Mouse (Mus musculus): ENCODE data around the gene Ndufa9. TPM values are rescaled to one million over a fixed set of nuclear protein-coding genes. Genes with fewer than 3 reads are reported as not detected.

Gene Ndufa9
- total and polyA plus RNA-seq, 3 experiments: 156 to 176 TPM; not detected in 1

GRCm38 (mm10) chr6:126788863-126789262 is 60.1 kb downstream of the Ndufa9 start:
- Histone ChIP-seq H3K27me3 (ENCODE audit: control insufficient read depth in 1 of 2, insufficient read depth in 2 of 2, low read length in 2 of 2) (no peaks in the 10 kb centered on the region), H3K79me2 (ENCODE audit: control insufficient read depth, insufficient read depth, low read length, poor library complexity) (no peaks in the 10 kb centered on the region), H3K27ac (ENCODE audit: control insufficient read depth, low read depth, low read length) (no peak overlapping the region), H3K36me3 (ENCODE audit: control insufficient read depth in 1 of 2, insufficient read depth in 2 of 2, low read length in 2 of 2) (no peaks in the 10 kb centered on the region), H3K9me3 (replicated peaks; ENCODE audit: insufficient read depth, low read length) (no peaks in the 10 kb centered on the region), H3K9ac (ENCODE audit: control insufficient read depth, low read depth, low read length, poor library complexity, severe bottlenecking) (no peak overlapping the region), H3K4me1 (ENCODE audit: control insufficient read depth in 1 of 2, insufficient read depth in 2 of 2, low read length in 2 of 2) (no peaks in the 10 kb centered on the region), H3K4me3 (ENCODE audit: control insufficient read depth in 1 of 2, insufficient read depth in 1 of 2, low read depth in 2 of 2, low read length in 2 of 2) (no peak overlapping the region)
- no peak for DNase-seq (ENCODE audit: low read depth, low spot score)
- TF ChIP-seq POLR2A (IDR thresholded peaks at IDR 0.05; ENCODE audit: control insufficient read depth in 1 of 2, insufficient read depth in 1 of 2, low read depth in 1 of 2, low read length in 2 of 2, poor library complexity in 1 of 2): no peak
- no peak for TF ChIP-seq ELF1 (IDR thresholded peaks at IDR 0.05; ENCODE audit: low read depth, low read length)
- TF ChIP-seq NELFE (IDR thresholded peaks at IDR 0.05; ENCODE audit: low read depth, low read length): no peak
- no peak for TF ChIP-seq E2F4 (IDR thresholded peaks at IDR 0.05; ENCODE audit: borderline replicate concordance, low read depth, low read length)

- TF ChIP-seq RAD21 (IDR thresholded peaks at IDR 0.05; ENCODE audit: low read depth, low read length) (no peak), KAT2A (conservative IDR thresholded peaks at IDR 0.05; ENCODE audit: low read depth, low read length) (no peak), ZMIZ1 (IDR thresholded peaks at IDR 0.05; ENCODE audit: low read depth, low read length) (no peak), CHD1 (IDR thresholded peaks at IDR 0.05; ENCODE audit: low read depth, low read length) (no peak), ZKSCAN1 (IDR thresholded peaks at IDR 0.05; ENCODE audit: low read depth, low read length) (no peak), ZC3H11A (IDR thresholded peaks at IDR 0.05; ENCODE audit: low read depth, low read length) (no peak), MYC (IDR thresholded peaks at IDR 0.05; ENCODE audit: low read depth, low read length) (no peak), MAX (IDR thresholded peaks at IDR 0.05; ENCODE audit: low read length) (no peak), USF2 (IDR thresholded peaks at IDR 0.05; ENCODE audit: borderline replicate concordance in 1 of 2, insufficient read depth in 1 of 2, low read depth in 1 of 2, low read length in 2 of 2) (no peak), NRF1 (IDR thresholded peaks at IDR 0.05; ENCODE audit: insufficient read depth, low read depth, low read length, poor library complexity, severe bottlenecking) (no peak), GABPA (IDR thresholded peaks at IDR 0.05; ENCODE audit: low read depth, low read length) (no peak), USF1 (IDR thresholded peaks at IDR 0.05; ENCODE audit: low read depth, low read length) (no peak), MYB (IDR thresholded peaks at IDR 0.05; ENCODE audit: low read depth, low read length) (no peak), GATA1 (IDR thresholded peaks at IDR 0.05; ENCODE audit: low read depth, low read length) (no peak), MEF2A (IDR thresholded peaks at IDR 0.05; ENCODE audit: extremely low read depth, insufficient replicate concordance, low read depth, low read length, poor library complexity, severe bottlenecking) (no peak), CHD2 (IDR thresholded peaks at IDR 0.05; ENCODE audit: low read length) (no peak), POLR2AphosphoS5 (IDR thresholded peaks at IDR 0.05; ENCODE audit: borderline replicate concordance, low read depth, low read length) (no peak), SMC3 (IDR thresholded peaks at IDR 0.05; ENCODE audit: low read depth, low read length) (no peak), TCF12 (IDR thresholded peaks at IDR 0.05; ENCODE audit: low read depth, low read length) (no peak), NELFE (IDR thresholded peaks at IDR 0.05; ENCODE audit: low read depth, low read length) (no peak)
- H3K36me3 ChIP-seq (ENCODE audit: control insufficient read depth in 1 of 2, insufficient read depth in 2 of 2, low read length in 2 of 2): no peaks in the 10 kb centered on the region
- H3K79me2 ChIP-seq (ENCODE audit: control insufficient read depth, insufficient read depth, low read length, poor library complexity): no peaks in the 10 kb centered on the region
Measured at GRCm38 (mm10) chr6:126784206-126784605, 64.7 kb downstream of the Ndufa9 start.

More at GRCm38 (mm10) chr6:126784206-126784605, 64.7 kb downstream of the Ndufa9 start:
- Histone ChIP-seq H3K9me3 (replicated peaks; ENCODE audit: insufficient read depth, low read length) (no peaks in the 10 kb centered on the region), H3K27ac (ENCODE audit: control insufficient read depth, low read depth, low read length) (no peak overlapping the region), H3K4me1 (ENCODE audit: control insufficient read depth in 1 of 2, insufficient read depth in 2 of 2, low read length in 2 of 2) (no peaks in the 10 kb centered on the region), H3K27me3 (ENCODE audit: control insufficient read depth in 1 of 2, insufficient read depth in 2 of 2, low read length in 2 of 2) (no peaks in the 10 kb centered on the region), H3K4me3 (ENCODE audit: control insufficient read depth in 1 of 2, insufficient read depth in 1 of 2, low read depth in 2 of 2, low read length in 2 of 2) (no peak overlapping the region), H3K9ac (ENCODE audit: control insufficient read depth, low read depth, low read length, poor library complexity, severe bottlenecking) (no peak overlapping the region)
- DNase-seq (ENCODE audit: low read depth, low spot score): no peak

Measured in MEL (cell line).